Mouse (Mus musculus) midbrain, embryonic 15.5 days (tissue): ENCODE measurements around the gene Arhgef3. TPM values are rescaled to one million over a fixed set of nuclear protein-coding genes. Genes with fewer than 3 reads are reported as not detected.

Source experiments
- ATAC-seq: fragments of 200-750 bp; cut with Nextera tagmentation; replicated peaks from 2 replicates; pipeline ENCODE4 v1.8.0; 2017; ENCODE audit warnings: moderate TSS enrichment
- H3K27ac ChIP-seq: fragments of 300-500 bp; sonication (generic); 2 replicates; pipeline ENCODE4 v1.5.1; 2015; ENCODE audit warnings: mild to moderate bottlenecking, inconsistent platforms
- H3K27me3 ChIP-seq: fragments of 300-500 bp; sonication (generic); replicated peaks from 2 replicates; pipeline ENCODE4 v1.6.1; 2015; ENCODE audit warnings: inconsistent platforms
- H3K36me3 ChIP-seq: fragments of 300-500 bp; sonication (generic); replicated peaks from 2 replicates; pipeline ENCODE4 v1.6.1; 2015; ENCODE audit warnings: inconsistent platforms
- H3K4me1 ChIP-seq: fragments of 300-500 bp; sonication (generic); 2 replicates; pipeline ENCODE4 v1.6.1; 2015; ENCODE audit warnings: inconsistent platforms
- H3K4me2 ChIP-seq: fragments of 300-500 bp; sonication (generic); 2 replicates; pipeline ENCODE4 v1.6.1; 2015; ENCODE audit warnings: inconsistent platforms, mild to moderate bottlenecking, moderate library complexity
- H3K4me3 ChIP-seq: fragments of 300-500 bp; sonication (generic); 2 replicates; pipeline ENCODE4 v1.5.1; 2015; ENCODE audit warnings: mild to moderate bottlenecking, inconsistent platforms
- H3K9ac ChIP-seq: fragments of 300-500 bp; sonication (generic); 2 replicates; pipeline ENCODE4 v1.6.1; 2015; ENCODE audit warnings: mild to moderate bottlenecking, inconsistent platforms
- H3K9me3 ChIP-seq: fragments of 300-500 bp; sonication (generic); 2 replicates; pipeline ENCODE4 v1.6.1; 2016; ENCODE audit warnings: inconsistent platforms
- WGBS: fragments of 180-500 bp; shearing (Covaris S2); methylation state at CpG from one replicate; pipeline ENCODE4 v1.1.7; 2015; ENCODE audit warnings: mixed read lengths; 5-methylcytosine and 5-hydroxymethylcytosine counted together
- polyA plus RNA-seq: library from polyadenylated mRNA; unstranded; fragments of >200 nt; fragmentation: Nextera tagmentation; extraction: Ambion mirVana; gene quantifications from 2 replicates; pipeline ENCODE4 v1.2.1, GENCODE M21; 2015

The Arhgef3 gene
- polyA plus RNA-seq, 1 experiment from 2014 or later: 6.8 TPM

DNA sequence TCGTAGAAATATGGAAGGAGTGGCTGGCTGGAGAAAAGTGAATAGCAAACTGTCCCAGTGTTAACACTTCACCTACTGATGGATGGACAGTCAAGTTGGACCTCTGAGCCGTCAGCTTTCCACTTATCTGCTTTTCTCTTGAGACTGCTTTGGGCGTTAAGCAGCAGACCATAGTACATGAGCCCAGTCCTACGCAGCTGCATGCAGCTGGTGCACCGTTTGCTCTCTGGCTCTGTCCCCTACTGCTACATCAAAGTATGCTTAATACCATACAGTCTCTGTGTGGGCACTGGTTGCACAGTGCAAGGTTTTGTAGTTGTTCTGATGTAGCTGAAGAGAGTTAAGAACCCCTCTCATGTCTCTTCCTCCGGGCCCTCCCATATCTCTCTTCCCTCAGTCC is 285.8 kb downstream of the Arhgef3 start:
- Histone ChIP-seq H3K27ac (no peak overlapping the region), H3K4me3 (no peak overlapping the region), H3K4me2 (no peak overlapping the region), H3K36me3 (no peaks in the 10 kb centered on the region), H3K4me1 (no peaks in the 10 kb centered on the region), H3K27me3 (no peaks in the 10 kb centered on the region), H3K9ac (no peak overlapping the region), H3K9me3 (no peaks in the 10 kb centered on the region)
- WGBS: 93% methylated on average over 6 of the region's 6 CpGs
- no peak for ATAC-seq

DNA sequence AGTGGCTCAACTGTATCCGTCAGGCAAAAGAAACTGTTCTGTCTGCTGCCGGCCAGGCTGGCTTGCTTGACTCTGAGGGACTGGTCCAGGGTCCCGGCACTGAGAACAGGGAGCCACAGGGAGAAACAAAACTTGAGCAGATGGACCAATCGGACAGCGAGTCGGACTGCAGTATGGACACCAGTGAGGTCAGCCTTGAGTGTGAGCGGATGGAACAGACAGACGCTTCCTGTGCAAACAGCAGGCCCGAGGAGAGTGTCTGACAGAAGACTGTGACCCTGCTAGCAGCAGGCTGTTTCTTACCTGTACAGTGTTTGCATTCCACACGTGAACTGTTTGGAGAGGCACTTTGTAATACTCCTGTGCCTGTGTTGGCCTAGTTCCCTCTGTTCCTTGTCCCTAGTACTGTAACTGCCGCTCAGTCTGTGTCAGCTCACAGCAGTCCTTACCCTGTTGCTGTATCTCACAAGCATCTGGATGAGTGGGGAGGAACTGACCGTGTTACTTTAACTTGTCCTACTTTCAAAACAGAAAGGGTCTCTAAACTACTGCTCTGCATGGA is 287.1 kb downstream of the Arhgef3 start:
- H3K27me3 ChIP-seq: no peaks in the 10 kb centered on the region
- no peak overlapping the region for H3K27ac ChIP-seq
- no peak overlapping the region for H3K4me3 ChIP-seq
- H3K4me2 ChIP-seq: no peak overlapping the region
- no peaks in the 10 kb centered on the region for H3K36me3 ChIP-seq
- no peaks in the 10 kb centered on the region for H3K9me3 ChIP-seq
- no peaks in the 10 kb centered on the region for H3K4me1 ChIP-seq
- H3K9ac ChIP-seq: no peak overlapping the region
- no peak for ATAC-seq
- WGBS: 89% methylated on average over 12 of the region's 12 CpGs

DNA sequence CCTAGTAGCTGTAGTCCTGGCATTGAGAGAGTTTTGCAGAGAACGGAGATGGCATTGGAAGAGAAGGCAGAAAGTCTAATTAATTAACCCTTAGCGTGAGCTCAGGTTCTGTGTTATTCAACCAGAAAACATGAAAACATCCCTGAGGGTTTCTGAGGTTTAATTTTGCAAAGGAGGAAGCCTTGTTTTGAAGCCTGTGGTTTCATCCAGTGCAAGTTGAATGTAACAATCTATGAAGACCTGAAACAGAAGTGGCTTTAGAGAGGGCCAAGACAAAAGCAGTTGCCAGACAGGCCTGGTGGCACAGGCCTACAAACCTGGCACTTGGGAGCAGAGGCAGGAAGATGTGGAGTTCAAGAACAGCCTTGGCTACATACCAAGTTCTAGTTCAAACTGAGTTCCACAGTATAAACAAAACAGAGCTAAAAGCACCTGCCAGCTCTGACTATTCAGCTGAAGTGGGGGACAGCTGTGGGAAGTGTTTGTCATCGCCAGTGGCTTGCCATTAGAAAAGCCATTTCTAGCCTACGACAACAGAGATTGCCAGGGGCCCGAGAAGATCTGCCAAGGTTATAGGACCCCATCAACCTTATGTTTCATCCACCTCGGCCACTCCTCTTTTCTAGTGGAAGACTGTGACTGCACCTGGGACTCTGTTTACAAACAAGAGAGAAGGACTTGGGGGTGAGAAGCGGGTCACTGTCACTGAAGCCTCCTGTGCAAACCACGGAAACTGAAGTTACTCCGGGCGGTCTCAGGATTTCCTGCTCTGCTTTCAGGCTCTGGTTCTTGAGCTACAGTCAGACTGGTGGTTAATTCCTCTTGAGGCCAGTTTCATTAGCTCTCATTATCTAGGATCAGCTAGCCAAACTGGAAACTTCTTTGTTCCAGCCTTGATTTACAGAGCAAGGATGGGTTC is 287.9 kb downstream of the Arhgef3 start:
- H3K36me3 ChIP-seq: no peaks in the 10 kb centered on the region
- no peaks in the 10 kb centered on the region for H3K9me3 ChIP-seq
- no peak overlapping the region for H3K9ac ChIP-seq
- H3K27me3 ChIP-seq: no peaks in the 10 kb centered on the region
- H3K4me3 ChIP-seq: no peak overlapping the region
- no peaks in the 10 kb centered on the region for H3K4me1 ChIP-seq
- no peak overlapping the region for H3K4me2 ChIP-seq
- 89% methylated on average over 10 of the region's 10 CpGs for WGBS
- no peak for ATAC-seq
- no peak overlapping the region for H3K27ac ChIP-seq

DNA sequence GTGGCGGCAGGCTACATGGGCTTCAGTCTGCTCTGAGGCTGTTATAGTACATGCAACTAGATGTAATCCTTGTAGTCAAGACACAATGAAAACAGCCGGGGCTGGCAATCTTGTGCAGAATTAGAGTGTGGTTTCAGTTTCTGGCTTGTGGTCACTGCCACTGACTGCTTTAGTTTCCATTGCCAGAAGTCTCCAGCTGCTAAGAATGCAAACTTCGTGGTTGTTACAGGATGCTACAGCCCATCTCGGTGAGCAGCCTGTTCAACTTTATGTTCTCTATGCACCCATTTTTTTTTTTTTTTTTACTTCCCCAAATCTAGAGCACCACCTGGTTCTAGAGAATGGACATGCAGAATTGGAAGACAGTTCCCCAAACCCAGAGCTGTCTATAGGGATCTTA is 290.8 kb downstream of the Arhgef3 start:
- Histone ChIP-seq H3K4me2 (no peak overlapping the region), H3K9me3 (peaks cover 7% of the 10 kb centered on the region; the same call in 1 of the 2 replicates), H3K27ac (no peak overlapping the region), H3K4me3 (no peak overlapping the region), H3K27me3 (no peaks in the 10 kb centered on the region), H3K36me3 (no peaks in the 10 kb centered on the region), H3K9ac (no peak overlapping the region), H3K4me1 (no peaks in the 10 kb centered on the region)
- WGBS: 87% methylated on average over 4 of the region's 4 CpGs
- ATAC-seq: no peak

DNA sequence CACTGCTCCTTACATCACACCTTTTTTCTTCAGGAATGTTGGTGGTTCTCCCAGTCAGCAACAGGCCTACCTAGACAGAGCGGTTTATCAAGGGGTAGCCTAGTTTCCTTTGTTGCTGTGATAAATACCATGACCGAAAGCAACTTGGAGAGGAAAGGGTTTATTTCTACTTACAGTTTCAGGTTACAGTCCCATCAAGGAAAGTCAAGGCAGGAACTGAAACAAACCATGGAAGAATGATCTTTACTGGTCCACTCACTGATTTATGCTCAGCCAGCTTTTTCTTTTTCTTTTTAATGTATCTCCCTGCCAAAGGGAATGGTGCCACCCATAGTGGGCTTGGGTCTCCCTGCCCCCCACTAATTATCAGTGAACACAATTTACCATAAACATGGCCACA is 291.2 kb downstream of the Arhgef3 start:
- ATAC-seq: no peak
- Histone ChIP-seq H3K27ac (no peak overlapping the region), H3K4me1 (no peaks in the 10 kb centered on the region), H3K9me3 (peaks cover 7% of the 10 kb centered on the region; the same call in 1 of the 2 replicates), H3K9ac (no peak overlapping the region), H3K36me3 (no peaks in the 10 kb centered on the region), H3K4me3 (no peak overlapping the region), H3K4me2 (no peak overlapping the region), H3K27me3 (no peaks in the 10 kb centered on the region)
- 100% methylated on average over 2 of the region's 2 CpGs for WGBS

GRCm38 (mm10) chr14:27408240-27408639 is 293.5 kb downstream of the Arhgef3 start:
- peaks cover 7% of the 10 kb centered on the region; the same call in 1 of the 2 replicates for H3K9me3 ChIP-seq
- H3K27me3 ChIP-seq: no peaks in the 10 kb centered on the region
- no peaks in the 10 kb centered on the region for H3K36me3 ChIP-seq
- 79% methylated on average over 3 of the region's 3 CpGs for WGBS
- H3K4me2 ChIP-seq: no peak overlapping the region
- no peaks in the 10 kb centered on the region for H3K4me1 ChIP-seq
- no peak overlapping the region for H3K9ac ChIP-seq
- H3K27ac ChIP-seq: no peak overlapping the region
- H3K4me3 ChIP-seq: no peak overlapping the region
- no peak for ATAC-seq

- no peak overlapping the region for H3K4me2 ChIP-seq
- ATAC-seq: no peak
- no peaks in the 10 kb centered on the region for H3K4me1 ChIP-seq
- H3K9me3 ChIP-seq: peaks cover 7% of the 10 kb centered on the region; the same call in 1 of the 2 replicates
- no peaks in the 10 kb centered on the region for H3K36me3 ChIP-seq
- no peak overlapping the region for H3K9ac ChIP-seq
- WGBS: 94% methylated on average over 3 of the region's 3 CpGs
- no peaks in the 10 kb centered on the region for H3K27me3 ChIP-seq
- no peak overlapping the region for H3K4me3 ChIP-seq
- H3K27ac ChIP-seq: no peak overlapping the region
Observed at GRCm38 (mm10) chr14:27409662-27410061, 295.0 kb downstream of the Arhgef3 start.

GRCm38 (mm10) chr14:27411492-27411891 is 296.8 kb downstream of the Arhgef3 start:
- H3K4me2 ChIP-seq: no peak overlapping the region
- H3K27me3 ChIP-seq: no peaks in the 10 kb centered on the region
- peaks cover 7% of the 10 kb centered on the region; the same call in 1 of the 2 replicates for H3K9me3 ChIP-seq
- ATAC-seq: no peak
- no peak overlapping the region for H3K9ac ChIP-seq
- WGBS: 92% methylated on average over 7 of the region's 7 CpGs
- H3K4me1 ChIP-seq: no peaks in the 10 kb centered on the region
- H3K4me3 ChIP-seq: no peak overlapping the region
- no peak overlapping the region for H3K27ac ChIP-seq
- no peaks in the 10 kb centered on the region for H3K36me3 ChIP-seq

DNA sequence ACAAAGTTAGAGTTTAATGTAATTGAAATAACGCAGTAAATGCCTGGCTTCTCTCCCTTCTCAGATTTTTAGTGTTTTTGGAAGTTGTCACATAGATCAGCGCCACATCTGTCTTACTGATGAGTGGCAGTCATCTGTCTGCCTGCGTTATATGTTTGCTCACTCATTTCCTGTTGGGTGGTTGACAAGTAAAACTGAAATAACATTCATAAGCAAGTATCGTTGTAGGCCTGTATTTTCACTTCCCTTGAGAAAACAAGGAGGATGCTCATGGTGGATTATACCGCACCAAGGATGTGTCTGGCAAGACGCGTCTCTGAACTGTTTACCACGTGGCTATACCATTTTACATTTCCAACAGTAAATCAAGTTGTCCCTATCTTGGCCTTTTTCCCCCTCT is 298.0 kb downstream of the Arhgef3 start:
- H3K27ac ChIP-seq: no peak overlapping the region
- no peaks in the 10 kb centered on the region for H3K27me3 ChIP-seq
- H3K9ac ChIP-seq: no peak overlapping the region
- H3K4me2 ChIP-seq: no peak overlapping the region
- WGBS: 86% methylated on average over 8 of the region's 8 CpGs
- no peaks in the 10 kb centered on the region for H3K4me1 ChIP-seq
- ATAC-seq: no peak
- H3K4me3 ChIP-seq: no peak overlapping the region
- H3K36me3 ChIP-seq: no peaks in the 10 kb centered on the region
- H3K9me3 ChIP-seq: peaks cover 7% of the 10 kb centered on the region; the same call in 1 of the 2 replicates

- no peak for ATAC-seq
- Histone ChIP-seq H3K9me3 (peaks cover 7% of the 10 kb centered on the region; the same call in 1 of the 2 replicates), H3K9ac (no peak overlapping the region), H3K4me3 (no peak overlapping the region), H3K27me3 (no peaks in the 10 kb centered on the region), H3K4me1 (no peaks in the 10 kb centered on the region), H3K4me2 (no peak overlapping the region), H3K27ac (no peak overlapping the region), H3K36me3 (no peaks in the 10 kb centered on the region)
- 52% methylated on average over 4 of the region's 4 CpGs for WGBS
Observed at GRCm38 (mm10) chr14:27413961-27414360, 299.3 kb downstream of the Arhgef3 start.

- Histone ChIP-seq H3K27me3 (no peaks in the 10 kb centered on the region), H3K9ac (no peak overlapping the region)
- no peak for ATAC-seq
Observed at GRCm38 (mm10) chr14:27420816-27421215, 306.1 kb downstream of the Arhgef3 start.

DNA sequence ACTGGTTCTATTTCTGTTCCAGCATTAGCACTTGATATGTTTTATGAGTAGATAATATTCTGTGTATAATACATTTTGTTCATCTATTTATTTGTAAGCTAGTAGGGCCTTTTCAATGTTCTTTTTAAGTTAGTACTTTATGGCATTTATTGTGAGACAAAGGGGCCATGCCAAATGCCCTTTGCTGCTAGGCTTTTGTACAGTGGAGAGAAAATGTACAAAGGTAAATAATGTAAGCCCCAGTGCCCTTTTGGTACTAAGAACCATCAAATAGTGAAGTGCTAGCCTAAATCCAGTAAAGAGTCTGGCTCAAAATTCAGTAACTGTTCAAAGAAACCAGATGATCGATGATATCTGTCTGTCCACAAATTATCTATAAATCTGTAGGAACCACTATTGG is 307.6 kb downstream of the Arhgef3 start:
- Histone ChIP-seq H3K27me3 (no peaks in the 10 kb centered on the region), H3K4me1 (no peaks in the 10 kb centered on the region), H3K4me2 (no peak overlapping the region), H3K9ac (no peak overlapping the region), H3K9me3 (no peaks in the 10 kb centered on the region), H3K4me3 (no peak overlapping the region), H3K36me3 (no peaks in the 10 kb centered on the region), H3K27ac (no peak overlapping the region)
- 97% methylated on average over 1 of the region's 1 CpGs for WGBS
- no peak for ATAC-seq

More at GRCm38 (mm10) chr14:27420816-27421215, 306.1 kb downstream of the Arhgef3 start:
- Histone ChIP-seq H3K4me2 (no peak overlapping the region), H3K27ac (no peak overlapping the region), H3K4me3 (no peak overlapping the region), H3K9me3 (no peaks in the 10 kb centered on the region), H3K4me1 (no peaks in the 10 kb centered on the region), H3K36me3 (no peaks in the 10 kb centered on the region)
- WGBS: 77% methylated on average over 3 of the region's 3 CpGs
